Mouse (Mus musculus): ENCODE measurements around the gene Magi1.

- TF ChIP-seq CTCF (IDR thresholded peaks at IDR 0.05; ENCODE audit: borderline replicate concordance, insufficient read depth, low read length) (no peak), POLR2A (IDR thresholded peaks at IDR 0.05; ENCODE audit: low read depth, low read length) (no peak)
Observed at GRCm38 (mm10) chr6:94071676-94072075, 212.0 kb downstream of the Magi1 start.
